Mouse (Mus musculus): ENCODE results near the gene Wnt7b. TPM values are rescaled to one million over a fixed set of nuclear protein-coding genes. Genes with fewer than 3 reads are reported as not detected.

Gene Wnt7b
- polyA plus RNA-seq, 1 experiment: not detected

GRCm38 (mm10) chr15:85605962-85606610, 23.8 kb upstream of the Wnt7b start:
- no peak overlapping the region for H3K27ac ChIP-seq (ENCODE audit: control insufficient read depth, insufficient read depth, low read depth, low read length, poor library complexity)
- WGBS: 79% methylated on average over 17 of the region's 17 CpGs
- no peak for TF ChIP-seq CTCF (IDR thresholded peaks at IDR 0.05; ENCODE audit: control insufficient read depth, insufficient read depth, low read length)
- TF ChIP-seq POLR2A (IDR thresholded peaks at IDR 0.05; ENCODE audit: borderline replicate concordance, control insufficient read depth, low read depth, low read length): no peak; the same call in 1 of the 2 replicates
- H3K4me3 ChIP-seq (replicated peaks; ENCODE audit: control insufficient read depth, low read depth, low read length): no peak overlapping the region
- no peaks in the 10 kb centered on the region; the same call in 1 of the 2 replicates for H3K4me1 ChIP-seq (ENCODE audit: control insufficient read depth, insufficient read depth, low read length)

DNA sequence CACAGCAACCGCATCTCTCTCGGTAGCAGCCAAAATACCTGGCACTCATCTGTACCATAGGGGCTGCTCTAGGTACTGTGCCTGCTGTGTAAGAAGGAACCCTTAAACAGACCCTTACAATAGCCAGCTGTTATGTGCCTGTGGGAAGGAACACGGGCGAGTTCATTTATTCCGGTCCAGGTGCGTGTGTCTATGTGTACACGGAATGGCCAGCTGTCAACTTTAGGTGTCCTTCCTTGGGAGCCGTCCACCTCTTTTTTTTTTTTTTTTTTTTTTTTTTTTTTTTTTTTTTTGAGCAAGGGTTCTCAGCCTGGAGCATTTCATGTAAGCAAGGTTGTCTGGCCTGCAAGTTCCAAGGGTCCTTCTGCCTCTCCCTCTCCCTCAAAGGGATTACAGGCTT, 22.7 kb upstream of the Wnt7b start:
- H3K27ac ChIP-seq (ENCODE audit: control insufficient read depth, insufficient read depth, low read depth, low read length, poor library complexity): no peak overlapping the region

DNA sequence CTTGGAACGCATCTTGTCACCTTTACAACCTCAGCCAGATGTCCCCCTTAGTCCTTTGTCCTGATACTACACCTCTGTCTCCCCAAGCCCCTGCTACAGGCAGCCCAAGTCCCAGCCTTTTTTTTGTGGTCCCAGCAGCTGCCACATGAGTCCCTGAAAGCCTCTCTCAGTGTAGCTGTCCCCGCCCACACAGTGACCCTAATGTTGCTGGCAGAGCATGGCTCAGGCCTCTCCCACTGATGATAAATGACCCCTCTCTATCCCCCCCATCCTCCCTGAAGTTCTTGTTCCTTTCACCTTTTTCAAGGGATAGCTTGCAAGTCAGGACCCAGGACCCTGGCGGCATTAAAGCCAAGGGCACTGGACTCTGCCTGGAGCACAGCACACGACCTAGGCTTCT, 22.2 kb upstream of the Wnt7b start:
- Histone ChIP-seq H3K4me3 (replicated peaks; ENCODE audit: control insufficient read depth, low read depth, low read length) (no peak overlapping the region), H3K4me1 (ENCODE audit: control insufficient read depth, insufficient read depth, low read length) (peaks cover 3% of the 10 kb centered on the region; the same call in 1 of the 2 replicates), H3K27ac (ENCODE audit: control insufficient read depth, insufficient read depth, low read depth, low read length, poor library complexity) (no peak overlapping the region)
- 84% methylated on average over 4 of the region's 4 CpGs for WGBS
- TF ChIP-seq POLR2A (IDR thresholded peaks at IDR 0.05; ENCODE audit: borderline replicate concordance, control insufficient read depth, low read depth, low read length) (no peak), CTCF (IDR thresholded peaks at IDR 0.05; ENCODE audit: control insufficient read depth, insufficient read depth, low read length) (no peak)

More for the DNA sequence above, 22.7 kb upstream of the Wnt7b start:
- 91% methylated on average over 8 of the region's 8 CpGs for WGBS
- H3K4me3 ChIP-seq (replicated peaks; ENCODE audit: control insufficient read depth, low read depth, low read length): no peak overlapping the region
- TF ChIP-seq CTCF (IDR thresholded peaks at IDR 0.05; ENCODE audit: control insufficient read depth, insufficient read depth, low read length) (no peak), POLR2A (IDR thresholded peaks at IDR 0.05; ENCODE audit: borderline replicate concordance, control insufficient read depth, low read depth, low read length) (no peak)
- peaks cover 3% of the 10 kb centered on the region; the same call in 1 of the 2 replicates for H3K4me1 ChIP-seq (ENCODE audit: control insufficient read depth, insufficient read depth, low read length)

DNA sequence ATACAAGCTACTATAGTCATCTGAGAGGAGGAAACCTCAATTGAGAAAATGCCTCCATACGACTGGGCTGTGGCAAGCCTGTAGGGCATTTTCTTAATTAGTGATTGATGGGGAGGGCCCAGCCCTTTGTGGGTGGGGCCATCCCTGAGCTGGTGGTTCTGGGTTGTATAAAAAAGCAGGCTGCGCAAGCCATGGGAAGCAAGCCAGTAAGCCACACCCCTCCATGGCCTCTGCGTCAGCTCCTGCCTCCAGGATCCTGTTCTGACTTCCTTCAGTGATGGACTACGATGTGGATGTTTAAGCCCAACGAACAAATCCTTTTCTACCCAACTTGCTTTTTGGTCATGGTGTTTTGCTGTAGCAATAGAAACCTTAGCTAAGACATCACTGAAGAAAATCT, 21.1 kb upstream of the Wnt7b start:
- no peak overlapping the region for H3K4me3 ChIP-seq (replicated peaks; ENCODE audit: control insufficient read depth, low read depth, low read length)
- WGBS: 51% methylated on average over 5 of the region's 5 CpGs
- H3K4me1 ChIP-seq (ENCODE audit: control insufficient read depth, insufficient read depth, low read length): peaks cover 3% of the 10 kb centered on the region; the same call in 1 of the 2 replicates
- no peak for TF ChIP-seq POLR2A (IDR thresholded peaks at IDR 0.05; ENCODE audit: borderline replicate concordance, control insufficient read depth, low read depth, low read length)
- no peak for TF ChIP-seq CTCF (IDR thresholded peaks at IDR 0.05; ENCODE audit: control insufficient read depth, insufficient read depth, low read length)
- H3K27ac ChIP-seq (ENCODE audit: control insufficient read depth, insufficient read depth, low read depth, low read length, poor library complexity): no peak overlapping the region

DNA sequence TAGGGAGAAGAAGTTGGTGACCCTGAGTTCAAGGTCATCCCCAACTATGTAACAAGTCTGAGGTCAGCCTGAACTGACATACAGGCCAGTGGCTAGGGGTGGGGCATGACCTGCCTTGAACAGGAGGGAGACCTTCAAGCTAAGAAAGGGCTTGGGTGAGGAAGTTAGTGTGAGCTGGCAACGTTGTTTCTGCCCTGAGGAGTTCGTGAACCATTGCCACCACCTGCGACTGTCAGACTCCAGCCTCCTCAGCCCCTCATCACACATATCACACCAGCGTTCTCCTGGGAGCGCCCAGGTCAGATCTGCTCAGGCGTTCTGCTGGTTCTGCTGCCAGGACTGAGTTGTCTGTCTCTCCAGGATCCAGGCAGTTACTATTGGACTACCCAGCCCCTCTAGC, 20.5 kb upstream of the Wnt7b start:
- WGBS: 55% methylated on average over 6 of the region's 6 CpGs
- Histone ChIP-seq H3K4me1 (ENCODE audit: control insufficient read depth, insufficient read depth, low read length) (peaks cover 3% of the 10 kb centered on the region; the same call in 1 of the 2 replicates), H3K27ac (ENCODE audit: control insufficient read depth, insufficient read depth, low read depth, low read length, poor library complexity) (no peak overlapping the region), H3K4me3 (replicated peaks; ENCODE audit: control insufficient read depth, low read depth, low read length) (no peak overlapping the region)
- TF ChIP-seq POLR2A (IDR thresholded peaks at IDR 0.05; ENCODE audit: borderline replicate concordance, control insufficient read depth, low read depth, low read length) (no peak), CTCF (IDR thresholded peaks at IDR 0.05; ENCODE audit: control insufficient read depth, insufficient read depth, low read length) (no peak)

DNA sequence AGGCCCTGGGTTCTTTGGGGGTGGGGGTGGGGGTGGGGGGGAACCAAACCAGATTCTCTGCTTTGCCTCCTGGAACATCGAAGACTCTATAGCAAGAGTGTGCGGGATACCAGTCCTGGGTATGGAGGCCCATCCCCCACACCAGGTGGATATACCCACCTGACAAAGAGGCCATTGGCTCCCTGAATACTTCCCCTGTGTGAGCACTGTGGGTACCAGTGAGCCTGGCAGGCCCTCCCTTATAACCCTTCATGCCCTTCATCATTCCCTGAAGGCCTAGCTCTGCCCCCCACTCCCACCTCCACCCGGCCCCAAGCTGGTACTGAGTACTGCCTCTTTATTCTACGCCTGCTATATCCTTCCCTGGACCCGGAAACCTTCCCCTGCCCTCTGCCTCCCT, 19.7 kb upstream of the Wnt7b start:
- Histone ChIP-seq H3K27ac (ENCODE audit: control insufficient read depth, insufficient read depth, low read depth, low read length, poor library complexity) (no peak overlapping the region), H3K4me1 (ENCODE audit: control insufficient read depth, insufficient read depth, low read length) (peaks cover 3% of the 10 kb centered on the region; the same call in 1 of the 2 replicates), H3K4me3 (replicated peaks; ENCODE audit: control insufficient read depth, low read depth, low read length) (no peak overlapping the region)
- TF ChIP-seq POLR2A (IDR thresholded peaks at IDR 0.05; ENCODE audit: borderline replicate concordance, control insufficient read depth, low read depth, low read length) (no peak), CTCF (IDR thresholded peaks at IDR 0.05; ENCODE audit: control insufficient read depth, insufficient read depth, low read length) (no peak)
- 79% methylated on average over 5 of the region's 5 CpGs for WGBS

- WGBS: 64% methylated on average over 4 of the region's 4 CpGs
Measured at GRCm38 (mm10) chr15:85601202-85601601, 18.9 kb upstream of the Wnt7b start.

DNA sequence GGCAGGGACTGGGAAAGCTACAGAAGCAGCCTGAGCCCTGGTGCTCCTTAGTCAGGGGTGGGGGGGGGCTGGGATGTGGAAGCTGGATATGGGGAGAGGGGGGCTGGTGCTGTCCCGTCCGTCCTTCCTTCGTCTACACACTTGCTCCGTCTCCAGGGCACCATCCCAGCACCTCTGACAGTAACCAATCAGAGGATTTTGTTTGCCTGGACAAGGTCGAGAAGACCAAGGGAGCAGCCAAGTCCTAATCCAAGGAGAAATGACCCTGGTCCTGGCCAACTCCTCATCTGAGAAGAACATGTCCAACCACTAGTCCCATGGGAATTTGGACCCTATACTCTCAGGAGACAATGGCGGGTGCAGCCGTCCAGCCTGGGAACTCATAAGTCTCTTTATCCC, 18.4 kb upstream of the Wnt7b start:
- WGBS: 38% methylated on average over 7 of the region's 7 CpGs

More at GRCm38 (mm10) chr15:85601202-85601601, 18.9 kb upstream of the Wnt7b start:
- Histone ChIP-seq H3K4me1 (ENCODE audit: control insufficient read depth, insufficient read depth, low read length) (peaks cover 3% of the 10 kb centered on the region; the same call in 1 of the 2 replicates), H3K4me3 (replicated peaks; ENCODE audit: control insufficient read depth, low read depth, low read length) (no peak overlapping the region), H3K27ac (ENCODE audit: control insufficient read depth, insufficient read depth, low read depth, low read length, poor library complexity) (no peak overlapping the region)
- TF ChIP-seq POLR2A (IDR thresholded peaks at IDR 0.05; ENCODE audit: borderline replicate concordance, control insufficient read depth, low read depth, low read length): no peak
- no peak for TF ChIP-seq CTCF (IDR thresholded peaks at IDR 0.05; ENCODE audit: control insufficient read depth, insufficient read depth, low read length)

More for the DNA sequence above, 18.4 kb upstream of the Wnt7b start:
- no peak overlapping the region for H3K27ac ChIP-seq (ENCODE audit: control insufficient read depth, insufficient read depth, low read depth, low read length, poor library complexity)
- no peak overlapping the region for H3K4me3 ChIP-seq (replicated peaks; ENCODE audit: control insufficient read depth, low read depth, low read length)
- peaks cover 3% of the 10 kb centered on the region; the same call in 1 of the 2 replicates for H3K4me1 ChIP-seq (ENCODE audit: control insufficient read depth, insufficient read depth, low read length)
- TF ChIP-seq CTCF (IDR thresholded peaks at IDR 0.05; ENCODE audit: control insufficient read depth, insufficient read depth, low read length) (no peak), POLR2A (IDR thresholded peaks at IDR 0.05; ENCODE audit: borderline replicate concordance, control insufficient read depth, low read depth, low read length) (no peak)
